Mouse (Mus musculus): Measurements from ENCODE around the gene Ccdc157.
"Not testable (repeated sequence)": the region's sequence is repeated elsewhere in the genome, so short reads cannot be mapped to it uniquely, and the experiment has no call there.

Gene Ccdc157

DNA sequence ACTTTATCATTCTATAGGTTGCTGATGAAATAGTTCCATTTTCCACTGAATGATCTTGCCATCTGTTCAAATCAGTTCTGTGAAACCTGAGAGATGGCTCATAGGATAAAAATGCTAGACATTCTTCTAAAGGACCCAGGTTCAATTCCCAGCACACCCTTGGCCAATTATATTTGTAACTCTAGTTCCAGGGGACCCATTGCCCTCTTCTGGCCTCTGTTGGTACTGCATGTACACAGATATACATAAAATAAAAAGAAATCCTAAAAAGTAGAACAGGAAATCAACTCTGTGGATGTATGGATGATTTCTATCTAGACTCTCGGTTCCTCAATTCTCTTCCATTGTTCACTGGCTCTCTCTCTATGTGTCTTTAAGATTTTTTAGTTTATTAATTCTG is 33.0 kb downstream of the Ccdc157 start:
- DNase-seq: peak in 1 of 2 experiments; percentile 27

DNA sequence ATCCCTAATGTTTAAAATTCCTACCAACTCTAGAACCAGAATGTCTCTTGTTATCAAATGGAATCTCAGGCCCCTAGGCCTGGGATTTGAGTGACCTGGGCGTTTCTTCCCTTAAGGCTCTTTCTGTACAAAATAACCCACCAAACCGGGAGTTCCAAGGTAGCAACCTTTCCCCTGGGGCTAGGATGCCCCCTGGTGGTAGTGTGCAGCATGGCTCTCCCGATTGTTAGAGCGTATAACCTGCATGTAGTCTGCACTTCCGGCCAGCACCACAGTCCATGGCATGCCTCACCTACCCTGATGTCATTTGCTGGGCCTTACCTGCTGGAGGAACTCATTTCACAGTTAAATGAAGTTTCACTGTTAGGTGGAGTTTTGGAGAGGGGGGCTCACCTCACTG is 36.2 kb downstream of the Ccdc157 start:
- peak; percentile 70 to 71 for DNase-seq

DNA sequence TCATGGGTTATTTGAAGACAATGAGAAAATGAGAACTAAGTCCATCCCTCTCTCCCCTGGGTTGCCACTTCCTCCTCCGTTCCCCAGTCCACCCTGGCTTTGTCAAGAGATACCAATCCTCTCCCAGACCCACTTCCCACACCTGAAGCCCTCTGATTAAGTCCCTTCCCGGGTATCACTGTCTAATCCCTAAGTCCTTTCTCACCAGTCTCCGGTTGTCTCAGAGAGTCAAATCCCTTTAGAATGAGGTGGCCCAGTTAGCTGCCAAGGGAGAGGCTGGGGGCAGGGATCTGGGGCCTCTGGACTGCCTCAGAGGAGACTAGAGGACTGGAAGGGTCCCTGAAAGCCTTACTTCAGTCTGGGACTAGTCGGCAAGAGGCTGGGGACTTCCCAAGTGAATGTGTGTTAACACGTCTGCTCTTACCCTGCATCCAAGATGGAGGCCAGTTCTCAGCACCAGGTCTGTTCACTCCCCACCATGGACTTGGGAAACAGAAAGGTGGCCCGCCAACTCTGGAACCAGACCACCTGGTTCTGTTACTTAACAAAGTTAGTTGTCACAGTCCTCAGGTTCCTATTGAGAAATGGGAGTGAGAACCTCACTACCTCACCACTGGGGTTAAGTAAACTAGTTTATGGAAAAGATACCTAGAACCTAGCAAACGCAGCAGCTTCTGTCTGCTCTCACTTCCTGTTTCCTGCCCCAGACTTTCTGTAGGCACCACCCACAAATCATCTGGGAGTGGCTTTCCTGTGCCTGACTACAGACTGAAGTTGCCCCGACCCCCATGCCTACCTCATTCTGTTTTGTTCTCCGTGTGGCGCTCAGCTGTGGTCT is 37.1 kb downstream of the Ccdc157 start, which contains the start of gene Sec14l2:
Gene Sec14l2, minus strand, starts transcription at position 674 of the 838 bp plus-strand sequence.
- peak; percentile 51 to 56 for DNase-seq

DNA sequence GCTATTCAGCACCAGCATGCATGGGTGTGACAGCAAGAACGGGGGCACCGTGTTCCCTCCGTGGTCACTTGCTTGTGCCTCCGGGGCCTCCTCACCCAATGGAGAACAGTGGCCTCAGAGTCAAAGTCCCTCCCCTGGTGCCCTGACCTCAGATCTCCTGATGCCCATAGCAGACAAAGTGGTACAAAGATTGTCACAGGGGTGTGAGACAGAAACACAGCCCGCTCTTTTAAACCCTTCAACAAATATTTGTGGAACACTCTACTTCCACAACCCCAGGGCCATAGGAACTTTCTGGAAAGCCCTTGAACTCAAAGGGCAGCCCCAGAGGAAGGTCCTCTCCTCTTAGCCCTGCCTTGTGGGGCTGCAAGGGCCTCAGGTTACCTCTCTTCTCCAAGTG is 37.9 kb downstream of the Ccdc157 start:
- no peak for DNase-seq

DNA sequence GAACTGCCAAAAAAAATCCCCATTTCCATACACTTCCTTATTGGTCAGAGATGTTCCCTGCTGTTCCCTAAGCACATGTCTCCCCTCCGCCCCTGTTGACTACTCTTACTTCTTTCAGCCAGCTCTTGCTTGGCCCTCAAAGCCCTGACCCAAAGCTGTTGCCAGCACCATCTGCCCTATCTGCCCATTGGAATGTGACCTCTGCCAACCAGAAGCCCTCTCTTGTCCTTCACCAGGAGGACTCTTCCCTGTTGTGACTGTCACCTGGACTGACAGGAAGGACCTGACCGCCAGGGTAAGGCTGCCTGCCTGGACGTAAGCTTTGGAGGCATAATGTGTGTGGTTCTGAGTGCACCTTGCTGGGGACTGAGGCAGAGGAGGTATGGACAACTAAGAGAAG is 38.4 kb downstream of the Ccdc157 start:
- DNase-seq: no peak

DNA sequence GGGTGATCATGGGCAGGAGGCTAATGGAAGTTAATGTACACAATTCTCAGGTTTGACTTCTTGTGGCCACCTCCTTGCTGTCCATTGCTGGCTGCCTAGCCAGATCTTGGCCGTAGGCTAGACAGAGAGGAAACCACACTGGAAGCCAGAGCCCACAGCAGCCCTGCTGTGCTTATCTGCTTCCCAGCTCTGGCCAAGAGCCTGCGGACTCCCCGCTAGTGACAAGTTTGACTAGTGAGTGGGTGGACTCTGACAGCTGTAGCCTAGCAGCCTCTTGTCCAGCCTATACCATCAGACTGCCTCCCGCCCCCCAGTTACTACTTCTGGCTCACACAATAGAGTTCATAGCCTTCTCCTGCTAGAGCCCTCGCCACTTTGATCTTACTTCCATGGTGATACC is 40.5 kb downstream of the Ccdc157 start:
- no peak for DNase-seq

DNA sequence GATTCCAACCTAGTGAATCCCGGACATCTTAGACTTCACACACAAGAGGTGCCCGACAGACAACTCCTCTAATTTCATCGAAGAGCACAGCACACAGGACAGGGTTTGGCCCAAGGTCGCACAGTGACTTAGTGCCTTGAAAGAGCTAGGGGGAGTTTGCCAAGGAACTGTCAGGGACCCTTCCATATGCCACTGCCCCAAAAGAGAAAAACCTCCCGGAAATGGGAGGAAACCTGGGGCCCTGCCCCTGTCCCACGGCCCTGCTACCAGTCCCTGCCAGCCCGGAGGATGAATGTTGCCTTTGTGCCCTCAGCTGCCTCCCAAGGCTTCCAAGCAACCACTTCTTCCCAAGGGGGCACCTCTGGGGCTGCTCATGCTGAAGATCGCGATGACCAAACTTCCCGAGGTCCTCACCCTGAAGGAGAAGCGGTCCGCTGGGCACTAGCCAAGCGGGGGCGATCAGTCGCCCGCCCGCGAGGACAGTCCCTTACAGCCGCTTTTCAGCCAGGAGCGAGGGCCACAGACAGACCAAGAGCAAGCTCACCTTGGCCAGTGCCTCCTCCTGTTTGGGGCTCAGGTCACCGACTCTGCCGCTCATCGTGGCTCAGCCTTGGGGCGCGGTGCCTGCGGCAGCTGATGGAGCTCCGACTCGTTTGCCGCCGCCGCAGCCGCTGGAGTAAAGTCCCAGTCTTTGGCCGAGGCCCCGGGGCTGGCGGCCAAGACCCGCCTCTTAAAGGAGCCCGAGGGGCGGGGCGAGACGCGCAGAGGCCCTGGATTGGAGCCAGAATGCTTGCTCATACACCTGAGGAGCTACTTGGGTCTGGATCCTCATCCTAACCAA is 41.8 kb downstream of the Ccdc157 start:
- peak; percentile 35 to 40 for DNase-seq

DNA sequence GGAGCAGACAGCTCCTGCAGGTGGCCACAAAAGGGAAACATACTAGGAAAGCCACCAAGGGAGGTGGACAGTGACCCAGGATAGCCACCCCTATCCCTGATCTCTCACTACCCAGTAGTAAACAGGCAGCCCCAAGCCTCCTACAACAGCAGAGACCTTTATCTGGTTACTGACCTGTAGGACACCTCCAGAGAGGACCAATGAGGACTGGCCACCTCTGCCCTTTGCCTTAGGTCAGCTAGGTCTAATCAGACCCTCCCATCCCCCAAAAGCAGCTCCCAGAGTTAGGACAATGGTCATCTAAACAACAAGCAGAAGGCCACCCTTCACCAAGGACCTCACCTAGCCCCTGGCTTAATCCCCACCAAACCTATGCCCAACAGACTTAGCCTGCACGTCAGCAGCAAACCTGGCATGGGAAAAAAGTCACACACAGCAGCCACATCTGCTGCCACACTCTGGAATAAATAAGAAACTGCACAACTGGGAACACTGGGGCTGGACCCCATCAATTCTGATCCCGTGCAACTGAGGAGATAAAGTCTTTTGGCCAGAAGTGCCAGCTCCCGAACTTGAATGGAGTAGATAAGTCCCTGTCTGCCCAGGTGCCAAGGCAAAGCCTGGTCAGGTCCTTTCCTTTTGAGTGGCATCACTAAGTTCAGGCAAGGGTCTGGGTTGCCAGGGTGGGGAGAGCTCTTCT is 42.6 kb downstream of the Ccdc157 start:
- DNase-seq: peak in 1 of 2 experiments; percentile 11

DNA sequence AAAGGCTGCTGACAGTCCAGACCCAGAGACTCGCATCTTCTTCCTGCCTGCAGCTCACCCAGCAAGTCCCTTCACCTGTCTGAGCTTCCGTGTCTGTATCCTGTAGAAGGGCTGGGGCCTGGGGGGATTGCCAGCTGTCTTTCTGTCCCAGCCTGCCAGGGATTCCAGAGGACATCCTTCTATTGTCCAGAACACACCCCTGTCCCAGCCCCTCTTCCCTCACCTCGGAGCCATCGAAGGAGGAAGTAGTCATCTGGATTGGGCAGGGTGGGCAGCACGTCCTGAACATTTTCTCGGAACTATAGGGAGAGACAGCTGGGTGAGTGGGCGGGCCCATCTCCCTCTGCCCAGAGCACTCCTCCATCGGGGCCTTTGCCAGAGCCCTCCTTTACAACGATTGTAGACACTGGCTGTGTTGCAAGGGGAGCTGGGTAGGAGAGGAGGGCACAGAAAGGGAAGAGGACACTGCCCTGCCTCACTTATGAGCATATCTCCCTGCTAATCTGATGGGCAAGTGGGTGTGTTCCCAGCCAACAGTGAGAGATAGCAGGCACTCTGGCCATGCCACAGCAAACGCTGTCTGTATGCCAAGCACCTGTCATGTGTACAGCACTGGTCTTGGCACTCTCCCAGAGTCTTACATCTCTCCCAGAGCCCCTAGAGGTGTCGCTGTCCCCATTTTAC is 43.5 kb downstream of the Ccdc157 start:
- DNase-seq: no peak

DNA sequence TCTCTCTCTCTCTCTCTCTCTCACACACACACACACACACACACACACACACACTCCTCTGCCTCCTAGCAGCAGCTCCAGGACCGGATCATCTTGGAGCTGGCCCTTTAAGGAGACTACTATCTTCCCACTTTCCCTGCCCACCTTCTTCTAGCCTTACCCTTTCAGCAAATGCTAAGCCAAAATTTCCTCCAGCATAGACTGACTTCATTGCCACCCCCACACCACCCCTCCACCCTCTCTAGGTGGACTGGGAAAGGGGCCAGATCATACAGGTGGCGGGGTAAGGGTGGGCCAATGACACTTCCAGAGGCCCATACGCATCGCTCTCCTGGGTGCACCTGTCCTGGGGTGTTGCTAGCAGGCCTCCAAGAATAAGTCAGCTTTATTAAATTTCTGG is 44.7 kb downstream of the Ccdc157 start:
- DNase-seq: no peak

DNA sequence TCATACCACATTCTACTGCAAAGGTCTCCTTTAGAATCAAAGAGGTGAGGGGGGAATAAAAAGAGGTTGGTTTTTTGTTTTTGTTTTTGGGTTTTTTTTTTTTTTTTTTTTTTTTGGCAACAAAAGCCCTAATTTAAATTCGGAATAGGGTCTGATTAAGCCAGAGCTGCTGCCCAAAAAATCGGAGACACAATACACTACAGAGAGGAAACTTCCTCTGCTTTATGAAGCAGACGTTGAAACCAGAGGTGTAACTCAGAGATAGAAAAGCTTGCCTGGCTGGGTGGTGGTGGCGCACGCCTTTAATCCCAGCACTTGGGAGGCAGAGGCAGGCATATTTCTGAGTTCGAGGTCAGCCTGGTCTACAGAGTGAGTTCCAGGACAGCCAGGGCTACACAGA is 45.6 kb downstream of the Ccdc157 start:
- DNase-seq: not testable (repeated sequence)

DNA sequence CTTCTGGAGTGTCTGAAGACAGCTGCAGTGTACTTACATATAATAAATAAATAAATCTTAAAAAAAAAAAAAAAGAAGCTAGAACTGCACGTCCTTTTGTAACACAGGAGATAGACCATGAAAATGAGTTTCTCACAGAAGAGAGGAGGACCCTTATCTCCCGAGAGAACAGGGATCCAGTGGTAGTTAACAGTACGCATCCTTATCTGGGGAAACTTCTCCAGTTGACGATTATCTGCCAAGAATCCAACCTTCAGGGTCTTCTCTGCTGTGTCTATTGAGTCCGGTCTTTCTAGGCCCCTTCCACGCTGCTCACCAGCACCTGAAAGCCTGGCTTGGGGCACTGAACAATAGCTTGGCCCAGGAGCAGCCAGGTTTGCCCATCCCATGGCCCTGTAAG is 46.1 kb downstream of the Ccdc157 start:
- DNase-seq: no peak

DNA sequence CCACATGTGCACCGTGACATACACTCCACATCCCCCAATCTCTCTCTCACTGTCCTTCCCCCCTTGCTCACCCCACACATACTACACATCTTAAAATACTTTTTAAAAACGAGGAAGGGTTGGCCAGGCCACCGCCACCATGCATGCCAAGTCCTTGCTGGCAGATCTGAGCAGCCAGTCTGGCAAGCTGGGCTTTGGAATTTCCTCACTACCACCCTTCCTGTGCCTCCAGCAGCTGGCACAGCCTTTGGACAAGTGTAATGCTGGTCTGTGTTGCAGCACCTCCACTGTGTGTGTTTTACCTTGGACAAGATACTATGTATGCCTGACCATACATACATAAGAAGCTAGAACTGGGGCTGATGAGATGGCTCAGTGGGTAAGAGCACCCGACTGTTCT is 46.6 kb downstream of the Ccdc157 start:
- no peak for DNase-seq

DNA sequence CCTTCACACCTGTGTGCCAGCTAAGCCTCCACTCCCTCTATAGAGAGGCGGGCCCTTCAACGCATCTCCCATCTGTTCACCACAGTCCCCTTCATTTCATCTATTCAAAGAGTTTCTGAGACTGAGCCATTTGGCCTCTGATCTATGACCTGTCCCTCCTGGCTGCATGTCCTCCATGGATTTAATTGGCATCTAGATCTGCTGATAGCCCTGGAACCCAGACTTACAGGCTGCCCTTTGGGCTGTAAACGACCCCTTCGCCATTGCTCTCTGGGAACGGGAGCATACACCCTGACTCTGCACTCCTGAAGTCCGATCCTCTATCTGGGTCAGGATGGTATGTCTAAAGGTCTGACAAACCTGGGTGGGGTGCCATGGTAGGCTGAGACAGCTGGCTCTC is 47.2 kb downstream of the Ccdc157 start:
- DNase-seq: no peak

DNA sequence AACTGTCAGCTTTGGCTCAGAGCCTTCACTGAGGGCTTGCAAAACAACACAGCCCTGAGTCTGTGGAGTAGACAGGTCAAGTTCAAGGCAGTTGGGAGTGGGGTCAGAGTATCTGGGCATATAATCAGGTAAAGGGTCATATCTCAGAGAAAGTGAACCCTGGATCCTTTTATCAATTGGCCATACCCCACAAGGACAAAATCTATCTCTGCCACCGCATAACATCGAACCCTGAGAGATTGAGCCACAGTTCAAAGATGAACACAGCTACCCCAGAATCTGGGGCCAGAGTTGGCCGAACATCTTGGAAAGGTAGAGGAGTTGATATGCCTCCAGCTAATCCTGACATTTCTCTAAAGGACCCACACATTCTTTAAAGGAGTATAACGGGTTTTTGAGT is 48.1 kb downstream of the Ccdc157 start:
- no peak for DNase-seq

DNA sequence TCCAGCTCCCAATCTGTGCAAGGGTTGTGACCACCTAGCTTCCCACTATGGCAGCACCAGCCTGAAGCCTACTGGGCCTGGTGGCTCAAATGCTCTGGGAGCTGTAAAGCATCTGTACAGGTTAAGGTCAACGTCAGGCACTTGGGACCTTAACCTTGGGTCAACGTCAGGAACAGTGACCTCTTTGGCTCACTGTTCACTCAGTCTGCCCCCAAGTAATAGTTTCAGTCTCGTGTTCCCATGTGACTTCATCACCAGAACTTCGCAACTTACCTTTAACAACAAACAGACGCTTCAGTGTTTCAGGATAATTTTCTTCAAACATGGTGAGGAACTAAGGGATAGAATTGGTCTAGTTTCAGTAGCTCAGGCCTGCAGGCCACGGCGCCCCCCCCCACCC is 51.4 kb downstream of the Ccdc157 start:
- no peak for DNase-seq

DNA sequence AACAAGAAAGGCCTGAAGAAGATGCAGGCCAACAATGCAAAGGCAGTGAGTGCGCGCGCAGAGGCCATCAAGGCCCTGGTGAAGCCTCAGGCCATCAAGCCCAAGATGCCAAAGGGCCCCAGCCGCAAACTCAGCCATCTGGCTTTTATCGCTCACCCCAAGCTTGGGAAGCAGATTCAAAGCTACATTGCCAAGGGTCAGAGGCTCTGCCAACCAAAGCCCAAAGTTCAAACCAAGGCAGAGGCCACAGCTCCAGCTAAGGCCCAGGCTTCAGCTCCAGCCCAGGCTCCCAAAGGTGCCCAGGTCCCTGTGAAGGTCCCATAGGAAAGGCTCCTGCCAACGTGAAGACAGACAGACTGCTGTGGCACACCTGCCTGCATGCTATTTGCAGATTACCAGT is 52.2 kb downstream of the Ccdc157 start:
- not testable (repeated sequence) for DNase-seq

DNA sequence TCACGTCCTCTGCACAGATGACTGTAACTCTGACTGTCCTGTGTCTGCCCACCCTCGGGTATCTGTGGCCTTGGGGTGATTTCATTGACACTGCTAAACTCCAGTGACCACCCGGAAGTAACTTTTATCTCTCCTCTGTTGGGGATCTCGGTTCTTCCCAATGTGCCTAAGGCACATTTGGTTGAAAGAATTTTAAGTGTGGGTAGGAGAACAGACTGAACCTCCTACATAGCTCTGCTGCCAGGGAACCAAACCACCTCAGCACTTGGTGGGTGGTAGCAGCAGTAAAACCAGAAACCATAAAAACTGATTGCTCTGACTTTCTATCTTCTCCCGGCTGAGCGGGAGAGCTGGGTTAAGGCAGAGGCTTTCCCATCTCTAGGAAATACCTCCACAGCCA is 54.6 kb downstream of the Ccdc157 start:
- no peak for DNase-seq

DNA sequence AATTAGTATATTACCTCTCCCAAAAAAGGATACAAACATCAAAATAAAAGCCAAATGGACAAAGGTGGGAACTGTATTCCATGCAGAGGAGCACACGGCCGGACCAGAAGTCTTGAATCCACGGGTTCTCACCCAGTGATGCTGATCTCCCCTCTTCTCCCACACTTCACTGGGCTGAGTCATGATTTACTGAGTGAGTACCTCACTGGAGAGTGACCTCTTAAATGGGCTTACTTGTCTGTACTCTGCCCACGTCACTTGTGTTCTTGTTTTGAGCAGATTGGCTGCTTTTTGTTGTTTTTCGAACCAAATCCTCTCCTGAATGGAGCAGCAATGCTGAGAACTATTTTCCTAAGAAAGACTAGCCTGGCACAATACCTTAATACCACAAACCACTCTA is 55.1 kb downstream of the Ccdc157 start:
- no peak for DNase-seq

DNA sequence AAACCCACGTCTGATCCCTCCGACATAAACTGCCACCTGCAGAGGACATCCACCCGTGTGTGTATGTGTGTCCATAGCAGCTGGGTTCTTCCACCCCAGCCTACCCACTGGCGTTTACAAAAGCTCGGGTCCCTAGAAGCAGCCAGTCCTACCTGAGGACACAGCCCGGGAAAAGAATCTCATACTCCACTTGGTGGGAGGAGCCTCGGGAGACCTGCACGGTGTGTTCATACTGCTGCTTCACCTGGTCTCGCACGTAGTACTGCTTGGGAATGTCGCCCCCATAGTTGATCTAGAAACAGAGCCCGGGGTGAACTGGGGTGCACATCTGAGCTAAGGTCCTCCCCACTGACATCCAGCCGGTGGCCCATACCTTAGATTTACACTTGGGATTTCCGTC is 56.6 kb downstream of the Ccdc157 start:
- DNase-seq: no peak

DNA sequence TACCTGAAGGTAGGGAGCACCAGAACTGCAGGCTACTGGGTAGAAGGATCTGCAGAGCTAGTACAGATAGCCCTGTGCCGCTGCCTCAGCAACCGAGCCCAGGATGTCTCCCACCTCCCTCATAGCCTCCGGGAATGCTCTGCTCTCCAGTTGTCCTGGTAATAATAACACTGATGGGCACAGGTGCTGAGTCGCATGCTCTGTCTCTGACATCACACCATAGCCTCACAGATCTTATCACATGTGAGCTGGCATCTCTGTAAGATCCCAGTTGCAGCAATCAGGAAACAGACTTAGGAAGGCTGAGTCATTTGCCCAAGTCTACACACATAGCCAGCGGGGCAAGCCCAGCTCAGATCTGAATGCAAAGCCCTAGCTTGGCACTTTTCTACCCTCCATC is 58.2 kb downstream of the Ccdc157 start:
- no peak for DNase-seq

DNA sequence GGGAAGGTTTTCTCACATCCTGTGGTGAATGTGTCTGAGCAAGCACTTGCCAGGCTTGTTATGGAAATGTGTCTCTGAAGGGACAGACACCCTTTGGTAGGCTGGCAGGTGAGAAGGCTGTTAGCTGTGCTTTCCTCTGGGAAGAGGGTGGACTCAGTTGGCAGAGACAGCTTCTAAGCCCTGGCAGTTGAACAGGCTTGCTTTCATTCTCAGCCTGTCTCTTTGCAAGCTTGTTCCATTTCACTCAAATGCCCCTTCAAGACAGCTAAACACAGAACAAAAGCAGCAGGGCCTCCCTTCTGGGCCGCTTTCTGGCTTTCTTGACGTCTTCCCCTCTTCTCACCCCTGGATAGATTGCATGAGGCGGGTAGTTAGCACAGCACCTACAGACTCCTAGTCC is 60.6 kb downstream of the Ccdc157 start:
- no peak for DNase-seq

DNA sequence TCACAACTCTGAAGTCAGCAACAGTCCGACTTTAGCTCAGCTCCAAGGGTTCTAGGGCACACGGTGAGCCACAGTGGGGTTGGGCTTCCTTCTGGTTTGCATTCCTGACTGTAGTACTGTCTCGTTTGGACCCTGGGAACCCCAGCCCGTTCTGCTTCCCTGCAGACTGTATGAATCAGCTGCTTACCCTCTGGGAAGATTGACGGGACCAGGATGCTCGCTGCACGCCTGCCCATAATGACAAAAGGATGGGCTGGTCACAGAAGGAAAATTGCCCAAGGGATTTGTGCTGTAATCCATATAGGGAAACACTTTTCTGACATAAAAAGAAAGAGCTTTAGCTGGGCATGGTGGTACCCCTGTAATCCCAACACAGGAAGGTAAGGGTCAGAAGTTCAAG is 61.3 kb downstream of the Ccdc157 start:
- DNase-seq: no peak

Data from B cell, adult 2 months (primary cell).